Mouse (Mus musculus) liver, postnatal 0 days (tissue): Measurements from ENCODE around the gene Gm3164. TPM values are rescaled to one million over a fixed set of nuclear protein-coding genes. Genes with fewer than 3 reads are reported as not detected.
"Not testable (repeated sequence)": the region's sequence is repeated elsewhere in the genome, so short reads cannot be mapped to it uniquely, and the experiment has no call there.

Experiments
- ATAC-seq: fragments of 200-750 bp; cut with Nextera tagmentation; 2 replicates; pipeline ENCODE4 v1.8.0; 2017; ENCODE audit warnings: mild to moderate bottlenecking, moderate library complexity
- DNase-seq: peaks from one replicate; pipeline ENCODE4 v3.0.0-alpha.2; 2016
- H3K27ac ChIP-seq: fragments of 300-500 bp; sonication (generic); 2 replicates; pipeline ENCODE4 v1.5.1; 2014; ENCODE audit warnings: antibody characterized with exemption, moderate library complexity, mild to moderate bottlenecking, low read depth
- H3K27me3 ChIP-seq: fragments of 300-500 bp; sonication (generic); 2 replicates; pipeline ENCODE4 v1.6.1; 2014; ENCODE audit warnings: low read length, control low read depth, mixed read lengths; ENCODE audit not compliant: insufficient read depth
- H3K36me3 ChIP-seq: fragments of 300-500 bp; sonication (generic); replicated peaks from 2 replicates; pipeline ENCODE4 v1.6.1; 2014; ENCODE audit warnings: mild to moderate bottlenecking, control low read depth, low read length, moderate library complexity, mixed read lengths; ENCODE audit not compliant: insufficient read depth
- H3K4me1 ChIP-seq: fragments of 300-500 bp; sonication (generic); 2 replicates; pipeline ENCODE4 v1.6.1; 2014; ENCODE audit warnings: antibody characterized with exemption, mild to moderate bottlenecking, control low read depth; ENCODE audit not compliant: insufficient read depth
- H3K4me2 ChIP-seq: fragments of 300-500 bp; sonication (generic); 2 replicates; pipeline ENCODE4 v1.6.1; 2014; ENCODE audit warnings: low read depth, mild to moderate bottlenecking, low read length, moderate library complexity, mixed read lengths
- H3K4me3 ChIP-seq: fragments of 300-500 bp; sonication (generic); 2 replicates; pipeline ENCODE4 v1.5.1; 2014; ENCODE audit warnings: low read depth, low read length
- H3K9ac ChIP-seq: fragments of 300-500 bp; sonication (generic); replicated peaks from 2 replicates; pipeline ENCODE4 v1.6.1; 2014; ENCODE audit warnings: mild to moderate bottlenecking, moderate library complexity
- H3K9me3 ChIP-seq: fragments of 300-500 bp; sonication (generic); 2 replicates; pipeline ENCODE4 v1.6.1; 2016; ENCODE audit warnings: mild to moderate bottlenecking, control low read depth, low read length, mixed read lengths
- WGBS: fragments of 180-500 bp; shearing (Covaris S2); extraction: QIAGEN DNeasy Blood & Tissue Kit; methylation state at CpG from one replicate; pipeline ENCODE4 v1.1.7; 2014; ENCODE audit not compliant: insufficient replicate concordance; 5-methylcytosine and 5-hydroxymethylcytosine counted together
- polyA plus RNA-seq: library from polyadenylated mRNA; unstranded; fragments of >200 nt; fragmentation: Nextera tagmentation; extraction: Ambion mirVana; gene quantifications from 2 replicates; pipeline ENCODE4 v1.2.1, GENCODE M21; 2015

Gm3164 gene
- polyA plus RNA-seq, 1 experiment from 2014 or later = not detected

GRCm38 (mm10) chr14:4401245-4401644 lies 14.0 kb upstream of the Gm3164 start:
- not testable (repeated sequence) for H3K36me3 ChIP-seq, H3K4me3 ChIP-seq, H3K9ac ChIP-seq, H3K27ac ChIP-seq, H3K27me3 ChIP-seq, DNase-seq, ATAC-seq, H3K9me3 ChIP-seq, H3K4me1 ChIP-seq, H3K4me2 ChIP-seq
- WGBS = 53% methylated on average over 5 of the region's 5 CpGs

DNA sequence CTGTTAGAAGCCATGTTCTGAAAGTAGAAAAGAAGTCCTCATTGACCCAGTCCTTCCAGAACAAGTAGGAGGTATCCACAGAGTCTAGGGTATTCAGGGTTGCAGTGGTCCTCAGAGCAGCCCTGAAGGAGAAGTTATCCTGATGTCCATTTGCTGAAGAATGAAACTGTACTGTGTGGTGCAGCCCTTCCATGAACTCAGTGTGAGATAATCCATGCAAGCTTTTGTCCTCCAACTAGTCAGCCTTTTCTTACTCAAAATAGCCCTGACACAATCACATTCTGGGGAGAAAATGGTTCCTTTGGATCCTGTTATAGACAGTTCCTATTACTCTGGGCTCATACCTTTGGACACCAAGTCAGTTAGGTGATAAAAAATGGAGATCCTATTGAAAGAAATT lies 11.4 kb upstream of the Gm3164 start:
- not testable (repeated sequence) for ATAC-seq, H3K36me3 ChIP-seq, H3K27ac ChIP-seq, H3K4me1 ChIP-seq, H3K4me2 ChIP-seq, H3K9ac ChIP-seq, H3K4me3 ChIP-seq, H3K27me3 ChIP-seq, H3K9me3 ChIP-seq, DNase-seq

- not testable (repeated sequence) for H3K36me3 ChIP-seq, H3K27ac ChIP-seq, H3K4me2 ChIP-seq, H3K4me3 ChIP-seq, ATAC-seq, DNase-seq, H3K27me3 ChIP-seq, H3K9me3 ChIP-seq, H3K9ac ChIP-seq, H3K4me1 ChIP-seq
- WGBS = 11% methylated on average over 1 of the region's 1 CpGs
Observed at GRCm38 (mm10) chr14:4409939-4410338, 5.3 kb upstream of the Gm3164 start.

- H3K27ac ChIP-seq, H3K27me3 ChIP-seq, DNase-seq, H3K9me3 ChIP-seq, H3K4me2 ChIP-seq, H3K4me3 ChIP-seq, H3K4me1 ChIP-seq, H3K9ac ChIP-seq, ATAC-seq, H3K36me3 ChIP-seq: not testable (repeated sequence)
Observed at GRCm38 (mm10) chr14:4430692-4431091, 15.4 kb downstream of the Gm3164 start, which contains the start of gene Gm3173. Gene Gm3173 (plus strand): TSS chr14:4430992.

DNA sequence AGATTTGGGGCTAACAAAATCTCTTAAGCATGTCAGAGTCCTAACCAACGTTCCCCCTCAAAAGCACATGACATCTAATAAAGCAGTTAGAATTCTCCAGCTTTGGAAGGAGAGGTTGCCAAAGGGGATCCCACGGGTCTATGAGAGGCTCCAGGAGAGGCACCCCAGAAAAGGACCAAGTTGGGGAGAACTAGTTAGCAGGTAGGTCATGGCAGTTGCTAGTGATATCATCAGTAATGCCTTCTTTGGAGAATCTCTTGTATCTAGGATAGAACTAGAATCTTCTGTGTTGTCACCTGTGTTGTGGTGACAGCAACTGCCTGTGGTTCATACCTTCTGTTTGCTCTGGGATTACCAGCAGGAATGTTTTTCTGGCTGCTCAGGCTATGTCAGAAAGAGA lies 66.2 kb downstream of the Gm3164 start, which contains the start of gene Gm3182:
TSS of gene Gm3182 (plus strand) at position 301 of the 400 bp plus-strand sequence.
- H3K27ac ChIP-seq, H3K4me1 ChIP-seq, H3K36me3 ChIP-seq, DNase-seq, H3K4me3 ChIP-seq, H3K4me2 ChIP-seq, H3K27me3 ChIP-seq, ATAC-seq, H3K9ac ChIP-seq, H3K9me3 ChIP-seq: not testable (repeated sequence)
- no CpG with 5 or more reads among the region's 2 CpGs for WGBS

Other genes starting within 250 kb of the Gm3164 start
- not detected in 2 replicates for gene Gm2974, start 232.9 kb upstream of the Gm3164 start, polyA plus RNA-seq
- not detected in 2 replicates for gene Gm3138, start 165.8 kb upstream of the Gm3164 start, polyA plus RNA-seq
- gene Gm3149, start 98.2 kb upstream of the Gm3164 start, polyA plus RNA-seq = not detected in 2 replicates
- gene 2610042L04Rik, start 80.7 kb upstream of the Gm3164 start, polyA plus RNA-seq = not detected in 2 replicates
- gene Gm3159, start 17.9 kb upstream of the Gm3164 start, polyA plus RNA-seq = not detected in 2 replicates
- gene Gm3173, start 15.5 kb downstream of the Gm3164 start, polyA plus RNA-seq = not detected in 2 replicates
- gene Gm3182, start 66.3 kb downstream of the Gm3164 start, polyA plus RNA-seq = not detected in 2 replicates
- not detected in 2 replicates for gene Gm3047, start 140.0 kb downstream of the Gm3164 start, polyA plus RNA-seq
- gene Gm8159, start 216.9 kb downstream of the Gm3164 start, polyA plus RNA-seq = not detected in 2 replicates
- gene Gm3239, start 248.7 kb downstream of the Gm3164 start, polyA plus RNA-seq = not detected in 2 replicates